Mouse (Mus musculus) limb, embryonic 13.5 days (tissue): ENCODE measurements around the gene Abhd17c. TPM values are rescaled to one million over a fixed set of nuclear protein-coding genes. Genes with fewer than 3 reads are reported as not detected.

ENCODE experiments used
- ATAC-seq: fragments of 200-750 bp; cut with Nextera tagmentation; 2 replicates; pipeline ENCODE4 v1.8.0; 2017; ENCODE audit warnings: low read depth, moderate number of reproducible peaks, moderate TSS enrichment; ENCODE audit not compliant: low FRiP score
- H3K27ac ChIP-seq: fragments of 300-500 bp; sonication (generic); 2 replicates; pipeline ENCODE4 v1.5.1; 2015; ENCODE audit warnings: inconsistent platforms, mild to moderate bottlenecking, moderate library complexity
- H3K27me3 ChIP-seq: fragments of 300-500 bp; sonication (generic); 2 replicates; pipeline ENCODE4 v1.6.1; 2015; ENCODE audit warnings: mild to moderate bottlenecking, inconsistent platforms
- H3K36me3 ChIP-seq: fragments of 300-500 bp; sonication (generic); 2 replicates; pipeline ENCODE4 v1.6.1; 2015; ENCODE audit warnings: inconsistent platforms, mild to moderate bottlenecking, moderate library complexity
- H3K4me1 ChIP-seq: fragments of 300-500 bp; sonication (generic); 2 replicates; pipeline ENCODE4 v1.6.1; 2015; ENCODE audit warnings: inconsistent platforms
- H3K4me2 ChIP-seq: fragments of 300-500 bp; sonication (generic); replicated peaks from 2 replicates; pipeline ENCODE4 v1.6.1; 2015; ENCODE audit warnings: inconsistent platforms, mild to moderate bottlenecking, moderate library complexity
- H3K4me3 ChIP-seq: fragments of 300-500 bp; sonication (generic); 2 replicates; pipeline ENCODE4 v1.5.1; 2015; ENCODE audit warnings: moderate library complexity, mild to moderate bottlenecking, inconsistent platforms
- H3K9ac ChIP-seq: fragments of 300-500 bp; sonication (generic); 2 replicates; pipeline ENCODE4 v1.6.1; 2015; ENCODE audit warnings: mild to moderate bottlenecking, inconsistent platforms
- H3K9me3 ChIP-seq: fragments of 300-500 bp; sonication (generic); 2 replicates; pipeline ENCODE4 v1.6.1; 2016; ENCODE audit warnings: inconsistent platforms
- WGBS: fragments of 180-500 bp; shearing (Covaris S2); methylation state at CpG from one replicate; pipeline ENCODE4 v1.1.7; 2015; 5-methylcytosine and 5-hydroxymethylcytosine counted together
- polyA plus RNA-seq: library from polyadenylated mRNA; unstranded; fragments of >200 nt; fragmentation: Nextera tagmentation; extraction: Ambion mirVana; gene quantifications from 2 replicates; pipeline ENCODE4 v1.2.1, GENCODE M21; 2015

Gene Abhd17c
- polyA plus RNA-seq, 1 experiment from 2014 or later = 25.4 TPM

DNA sequence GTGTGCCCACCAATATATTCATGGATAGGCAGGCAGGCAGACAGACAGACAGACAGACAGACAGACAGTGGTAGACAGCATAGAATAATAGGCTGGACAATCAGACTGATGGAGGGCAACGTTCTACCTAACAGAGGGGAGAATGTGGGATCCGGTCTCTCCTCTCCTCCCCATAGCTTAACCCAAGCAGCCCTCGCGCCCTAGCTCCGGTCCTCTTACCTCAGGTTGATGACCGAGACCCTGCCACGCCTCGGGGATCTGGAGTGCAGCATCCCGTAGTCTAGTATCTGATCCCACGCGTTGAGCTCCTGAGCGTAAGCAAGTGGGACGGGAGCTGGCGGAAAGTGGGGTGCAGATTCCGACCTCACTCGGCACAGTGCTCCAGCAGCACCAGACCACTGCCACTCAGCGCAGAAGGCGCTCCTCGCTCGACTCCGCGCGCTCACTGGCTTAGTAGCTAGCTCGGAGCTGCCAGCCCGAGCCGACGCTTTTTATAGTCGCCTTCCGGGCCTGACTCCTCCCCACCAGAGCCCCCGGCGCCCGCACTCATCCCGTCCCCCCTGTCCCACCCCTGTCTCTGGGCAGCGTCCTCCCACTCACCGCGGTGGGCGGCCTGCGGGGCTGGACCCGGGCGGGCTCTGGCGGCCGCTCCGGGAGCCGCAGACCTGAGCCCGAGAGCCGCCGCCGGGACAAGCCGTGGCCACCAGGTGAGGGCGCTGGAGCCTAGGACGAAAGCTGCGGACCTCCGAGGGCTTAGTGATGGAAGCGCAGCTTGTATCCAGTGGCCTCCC, 65.5 kb downstream of the Abhd17c start, which contains the start of gene Cemip:
Gene Cemip (minus strand): TSS at position 464 of the 791 bp plus-strand sequence.
- Histone ChIP-seq H3K27me3 (peaks cover 47% of the 10 kb centered on the region), H3K4me1 (peaks cover 18% of the 10 kb centered on the region), H3K36me3 (no peaks in the 10 kb centered on the region), H3K9me3 (no peaks in the 10 kb centered on the region), H3K4me3 (peak within 1 kb of the TSS; percentile 48), H3K27ac (no peak within 1 kb of the TSS), H3K9ac (peak within 1 kb of the TSS; percentile 35; the same call in 1 of the 2 replicates), H3K4me2 (peak within 1 kb of the TSS; percentile 88)
- 1% methylated on average over 54 of the region's 54 CpGs for WGBS
- ATAC-seq = peak; percentile 80

DNA sequence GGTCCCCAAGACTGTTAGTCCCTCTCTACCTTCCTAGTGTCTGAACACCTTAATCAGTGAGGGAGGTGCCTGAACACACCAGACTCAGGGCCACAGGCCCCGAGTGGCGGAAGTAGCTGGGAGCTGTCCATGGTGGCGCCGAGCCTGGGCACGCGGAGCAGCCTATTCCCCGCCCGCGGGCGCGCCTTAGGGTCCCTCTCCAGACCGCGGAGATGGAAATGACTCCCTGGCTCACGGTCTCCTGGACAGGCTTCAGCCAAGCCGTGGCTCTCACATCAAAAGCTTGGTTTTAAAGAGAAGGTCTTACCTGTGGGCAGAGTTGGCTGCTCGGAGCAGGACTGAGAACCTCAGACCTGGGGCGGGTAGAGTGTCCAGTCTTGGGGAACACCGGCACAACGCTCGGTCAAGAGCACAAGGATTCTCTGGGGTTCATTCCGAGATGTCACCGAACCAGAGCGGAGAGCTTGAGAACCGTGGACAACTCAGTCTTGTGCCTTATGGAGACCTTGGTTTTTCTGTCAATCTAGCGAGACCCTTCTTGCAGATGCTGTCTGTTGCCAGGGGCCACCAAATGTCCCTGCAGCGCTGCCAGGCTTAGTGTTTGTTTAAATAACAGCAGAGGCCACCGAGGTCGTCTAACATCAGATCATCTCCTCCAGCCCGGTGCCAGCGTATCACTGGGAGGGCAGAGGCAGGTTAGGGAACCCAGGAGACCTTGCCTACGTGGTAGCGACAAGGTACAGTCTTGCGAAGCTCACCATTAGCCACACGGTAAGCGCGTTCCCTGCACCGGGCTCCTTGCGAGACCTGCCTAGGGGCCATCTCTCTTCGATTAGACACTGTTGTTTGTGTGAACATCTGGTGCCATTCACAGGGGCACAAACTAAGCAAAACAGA, 66.4 kb downstream of the Abhd17c start:
- WGBS = 4% methylated on average over 39 of the region's 39 CpGs
- peak; percentile 49; the same call in 1 of the 2 replicates for ATAC-seq
- peaks cover 47% of the 10 kb centered on the region for H3K27me3 ChIP-seq
- H3K9me3 ChIP-seq = no peaks in the 10 kb centered on the region
- no peak overlapping the region for H3K9ac ChIP-seq
- H3K36me3 ChIP-seq = no peaks in the 10 kb centered on the region
- H3K4me2 ChIP-seq = peak overlapping the region; percentile 88
- no peak overlapping the region for H3K27ac ChIP-seq
- H3K4me3 ChIP-seq = peak overlapping the region; percentile 48
- peaks cover 18% of the 10 kb centered on the region for H3K4me1 ChIP-seq

DNA sequence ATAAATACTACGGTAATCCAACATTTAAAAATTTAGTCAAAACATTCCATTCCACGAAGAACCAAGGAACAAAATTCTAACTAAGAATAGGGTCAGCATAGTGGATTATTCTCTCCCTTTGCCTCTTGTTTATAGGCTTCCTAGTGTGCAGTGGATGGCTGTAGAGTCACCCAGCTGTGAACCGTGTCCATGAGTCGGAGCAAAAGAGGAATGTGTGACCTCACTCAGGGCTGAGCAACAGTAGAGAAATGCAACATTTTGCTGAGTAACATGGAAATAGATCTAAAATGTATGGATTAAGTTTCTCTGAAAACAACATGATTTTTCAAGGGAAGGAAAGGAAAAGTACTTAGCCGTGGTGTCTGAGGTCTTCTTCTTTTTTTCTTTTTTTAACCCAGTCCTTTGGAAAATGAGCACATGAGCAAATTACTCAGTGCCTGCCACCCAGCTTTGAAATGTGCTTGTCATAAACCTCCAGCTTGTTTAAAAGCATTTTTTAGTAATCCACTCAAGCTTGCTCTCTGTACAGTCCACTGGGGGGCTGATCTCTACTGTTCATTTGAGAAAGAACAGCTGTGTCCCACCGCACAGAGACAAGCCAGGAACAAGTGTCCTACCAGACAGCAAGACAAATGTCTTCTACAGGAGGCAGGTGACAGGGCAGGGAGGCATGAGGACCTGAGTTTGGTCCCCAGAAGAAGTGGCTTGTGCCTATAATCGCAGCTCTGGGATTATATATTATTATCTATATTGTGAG, 74.3 kb downstream of the Abhd17c start:
- ATAC-seq = peak; percentile 72
- 56% methylated on average over 7 of the region's 7 CpGs for WGBS

GRCm38 (mm10) chr7:84074266-84074665, 77.4 kb downstream of the Abhd17c start:
- Histone ChIP-seq H3K4me3 (no peak overlapping the region), H3K27me3 (no peaks in the 10 kb centered on the region), H3K4me2 (no peak overlapping the region), H3K9me3 (no peaks in the 10 kb centered on the region), H3K27ac (no peak overlapping the region), H3K4me1 (0 out of 2 replicates have a peak, but pooled peaks cover 7% of the 10 kb centered on the region), H3K36me3 (no peaks in the 10 kb centered on the region), H3K9ac (no peak overlapping the region)
- WGBS = 54% methylated on average over 8 of the region's 8 CpGs
- no peak for ATAC-seq

More for the DNA sequence above, 74.3 kb downstream of the Abhd17c start:
- Histone ChIP-seq H3K9ac (no peak overlapping the region), H3K27me3 (no peaks in the 10 kb centered on the region), H3K4me3 (no peak overlapping the region), H3K4me1 (no peaks in the 10 kb centered on the region), H3K27ac (no peak overlapping the region), H3K4me2 (no peak overlapping the region), H3K36me3 (no peaks in the 10 kb centered on the region), H3K9me3 (no peaks in the 10 kb centered on the region)

GRCm38 (mm10) chr7:84073856-84074255, 77.8 kb downstream of the Abhd17c start:
- Histone ChIP-seq H3K9ac (no peak overlapping the region), H3K4me1 (0 out of 2 replicates have a peak, but pooled peaks cover 7% of the 10 kb centered on the region), H3K4me2 (no peak overlapping the region), H3K27ac (no peak overlapping the region), H3K36me3 (no peaks in the 10 kb centered on the region), H3K9me3 (no peaks in the 10 kb centered on the region), H3K4me3 (no peak overlapping the region), H3K27me3 (no peaks in the 10 kb centered on the region)
- 72% methylated on average over 3 of the region's 3 CpGs for WGBS
- no peak for ATAC-seq

DNA sequence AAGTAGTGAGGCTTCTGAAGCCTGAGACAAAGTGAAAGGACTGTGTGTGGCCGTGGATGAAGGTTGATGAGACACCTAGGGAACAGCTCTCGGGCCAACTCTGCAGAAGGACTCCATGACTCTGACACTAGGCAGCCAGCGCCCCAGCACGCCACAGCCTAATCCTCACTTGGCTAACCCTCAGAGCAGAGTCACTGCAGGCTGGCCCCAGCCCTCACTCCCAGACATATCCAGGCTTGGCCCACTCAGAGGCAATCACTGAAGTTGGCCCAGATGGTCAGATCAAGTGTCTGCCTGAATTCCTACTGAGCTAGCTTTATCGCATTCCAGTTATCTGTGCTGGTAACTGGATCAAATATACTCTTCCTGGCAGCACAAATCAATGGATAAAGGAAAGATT, 82.8 kb downstream of the Abhd17c start:
- H3K27ac ChIP-seq = no peak overlapping the region
- H3K9ac ChIP-seq = no peak overlapping the region
- H3K36me3 ChIP-seq = no peaks in the 10 kb centered on the region
- H3K9me3 ChIP-seq = no peaks in the 10 kb centered on the region
- H3K4me2 ChIP-seq = no peak overlapping the region
- peak; percentile 32; the same call in 1 of the 2 replicates for ATAC-seq
- H3K4me3 ChIP-seq = no peak overlapping the region
- no peaks in the 10 kb centered on the region for H3K27me3 ChIP-seq
- 0 out of 2 replicates have a peak, but pooled peaks cover 7% of the 10 kb centered on the region for H3K4me1 ChIP-seq
- 70% methylated on average over 5 of the region's 5 CpGs for WGBS

DNA sequence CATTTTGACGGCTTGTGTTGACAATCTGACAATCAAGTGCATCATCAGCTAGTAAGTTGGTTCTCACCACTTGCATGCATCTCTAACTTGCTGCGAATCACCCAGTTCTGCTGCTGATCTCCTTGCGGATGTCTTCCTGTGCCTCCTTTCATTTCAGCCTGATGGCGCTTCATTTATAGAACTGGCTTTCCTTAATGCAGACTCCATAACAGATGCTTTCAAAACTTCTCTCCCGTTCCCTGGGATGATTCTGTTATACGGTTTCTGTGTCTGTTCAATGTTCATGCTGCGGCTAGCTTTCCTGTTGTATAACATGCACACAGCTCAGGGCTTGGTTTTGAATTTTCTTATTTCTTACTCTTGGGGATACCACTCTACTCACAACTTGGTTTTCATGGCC, 91.9 kb downstream of the Abhd17c start:
- H3K27me3 ChIP-seq = no peaks in the 10 kb centered on the region
- WGBS = 91% methylated on average over 7 of the region's 7 CpGs
- no peak overlapping the region for H3K4me2 ChIP-seq
- H3K9ac ChIP-seq = no peak overlapping the region
- H3K9me3 ChIP-seq = no peaks in the 10 kb centered on the region
- no peaks in the 10 kb centered on the region for H3K36me3 ChIP-seq
- no peak overlapping the region for H3K27ac ChIP-seq
- no peak overlapping the region for H3K4me3 ChIP-seq
- peaks cover 20% of the 10 kb centered on the region for H3K4me1 ChIP-seq
- ATAC-seq = no peak

Other genes starting within 250 kb of the Abhd17c start
- 0.18 and 0.28 TPM in 2 replicates for gene Cemip, start 65.4 kb downstream of the Abhd17c start, polyA plus RNA-seq